Mouse (Mus musculus) retina, adult 2 months (tissue): ENCODE results near the gene Olfr1098.

ENCODE experiments used
- DNase-seq: peaks from one replicate; pipeline ENCODE4 v3.0.0-alpha.2; 2012; ENCODE audit warnings: low read depth, low spot score

The Olfr1098 gene

DNA sequence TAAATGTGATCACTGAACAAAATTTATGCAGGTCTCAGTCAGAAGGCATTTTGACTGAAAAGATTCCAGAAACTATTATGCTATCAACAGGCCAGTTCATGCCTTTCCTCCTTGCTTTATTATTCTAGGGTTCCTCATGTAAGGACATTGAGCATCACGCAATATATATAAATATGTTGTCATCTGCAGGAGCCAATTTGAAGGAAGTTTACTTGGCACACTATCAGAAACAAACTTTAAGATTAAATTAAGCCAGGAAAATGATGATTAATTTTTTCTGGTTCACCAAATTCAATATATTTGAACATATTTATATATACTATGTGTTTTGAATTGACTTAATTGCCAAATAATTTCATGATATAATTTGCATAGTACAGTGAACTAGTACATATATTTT is at the start of gene Olfr1098:
TSS of gene Olfr1098 (minus strand) at position 101 of the 400 bp plus-strand sequence.
- DNase-seq, result no peak

DNA sequence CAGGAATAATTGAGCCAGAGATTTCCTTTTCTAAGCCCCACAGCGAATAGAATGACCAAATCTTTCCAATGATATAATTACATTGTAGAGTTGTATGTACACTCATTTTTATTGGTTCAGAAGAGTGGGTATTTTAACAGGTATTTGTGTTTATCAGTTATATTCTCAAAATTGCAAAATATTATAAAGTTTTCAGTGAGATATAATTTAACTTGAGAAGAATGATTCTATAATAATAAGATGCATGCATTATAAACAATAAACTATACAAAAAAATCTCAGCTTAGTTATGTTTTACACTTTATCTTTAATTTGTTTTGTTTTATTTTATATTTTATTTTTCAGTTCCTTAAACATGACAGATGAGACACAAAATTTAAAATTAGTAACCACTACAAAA is 36.2 kb upstream of the Olfr1098 start, which contains the start of gene Olfr1099:
TSS of gene Olfr1099 (minus strand) at position 101 of the 400 bp plus-strand sequence.
- DNase-seq, result no peak

DNA sequence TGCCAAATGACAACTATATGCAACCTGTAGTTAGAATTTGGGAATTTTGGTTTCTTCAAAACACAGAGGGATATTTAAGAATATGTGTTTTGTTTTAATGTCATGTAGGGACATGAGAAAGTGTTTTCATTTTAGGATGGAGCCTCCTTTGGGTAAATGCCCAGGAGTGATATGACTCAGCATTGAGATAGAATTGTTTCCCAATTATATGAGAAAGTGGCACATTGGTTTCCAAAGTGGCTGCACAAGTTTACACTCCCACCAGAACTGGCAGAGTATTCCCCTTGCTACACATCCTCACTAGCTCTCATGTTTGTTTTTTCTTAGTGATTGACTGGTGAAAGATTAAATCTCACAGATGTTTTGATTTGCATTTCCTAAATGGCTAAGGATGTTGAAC is 2.2 kb upstream of the Olfr1098 start:
- no peak for DNase-seq

DNA sequence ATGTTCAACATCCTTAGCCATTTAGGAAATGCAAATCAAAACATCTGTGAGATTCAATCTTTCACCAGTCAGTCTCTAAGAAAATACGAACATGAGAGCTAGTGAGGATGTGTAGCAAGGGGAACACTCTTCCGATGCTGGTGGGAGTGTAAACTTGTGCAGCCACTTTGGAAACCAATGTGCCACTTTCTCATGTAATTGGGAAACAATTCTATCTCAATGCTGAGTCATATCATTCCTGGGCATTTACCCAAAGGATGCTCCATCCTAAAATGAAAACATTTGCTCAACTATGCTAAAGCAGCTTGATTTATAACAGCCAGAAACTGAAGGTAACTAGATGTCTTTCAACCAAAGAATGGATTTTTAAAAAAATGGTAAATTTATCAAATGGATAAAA is 18.7 kb downstream of the Olfr1098 start:
- no peak for DNase-seq

DNA sequence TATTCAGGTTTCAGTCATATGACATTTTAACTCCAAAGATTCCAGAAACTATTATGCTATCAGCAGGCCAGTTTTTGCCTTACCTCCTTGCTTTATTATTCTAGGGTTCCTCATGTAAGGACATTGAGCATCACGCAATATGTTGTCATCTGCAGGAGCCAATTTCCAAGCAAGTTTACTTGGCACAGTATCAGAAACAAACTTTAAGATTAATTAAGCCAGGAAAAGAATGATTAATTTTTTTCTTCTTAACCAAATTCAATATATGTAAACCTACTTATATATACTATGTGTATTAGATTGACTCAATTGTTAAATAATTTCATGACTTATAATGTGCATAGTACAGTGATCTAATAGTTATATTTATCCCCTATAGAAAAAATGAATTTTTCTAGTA is 32.2 kb downstream of the Olfr1098 start, which contains the start of gene Olfr1097:
TSS of gene Olfr1097 (minus strand) at position 101 of the 400 bp plus-strand sequence.
- no peak for DNase-seq

DNA sequence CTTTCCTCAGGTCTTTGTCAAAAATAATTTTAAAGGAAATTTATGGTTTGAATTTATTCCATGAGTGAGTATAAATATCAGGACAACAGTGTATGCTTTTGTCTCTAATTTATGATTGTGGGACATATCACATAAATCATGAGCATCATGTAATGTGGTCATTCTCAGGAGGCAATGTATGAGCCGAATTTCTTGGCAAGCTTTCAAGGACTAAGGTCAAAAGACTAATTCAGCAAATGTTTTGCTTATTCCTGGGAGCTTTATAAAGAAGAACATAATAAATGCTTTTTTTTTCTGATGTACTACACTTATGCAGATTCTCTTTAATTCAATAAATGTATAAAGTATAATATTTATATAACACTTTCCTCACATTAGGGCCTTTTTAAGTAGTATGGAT is 49.6 kb downstream of the Olfr1098 start, which contains the start of gene Gm13723:
TSS of gene Gm13723 (minus strand) at position 101 of the 400 bp plus-strand sequence.
- DNase-seq, result no peak
